Mouse (Mus musculus) bone marrow macrophage, adult 2 months (primary cell): ENCODE results near the gene Thumpd1.

Experiments used
- CTCF ChIP-seq: IDR thresholded peaks from 2 replicates; pipeline ENCODE4 v1.5.1; 2012; ENCODE audit warnings: low read depth, mild to moderate bottlenecking, low read length, moderate library complexity
- POLR2A ChIP-seq: IDR thresholded peaks from 2 replicates; pipeline ENCODE4 v1.6.1; 2012; ENCODE audit warnings: mild to moderate bottlenecking, low read depth, low read length, borderline replicate concordance

- TF ChIP-seq CTCF (no peak), POLR2A (no peak)
Observed at GRCm38 (mm10) chr7:119689726-119690125, 30.9 kb downstream of the Thumpd1 start, which contains the start of gene Acsm4.
